Mouse (Mus musculus) hindbrain, embryonic 11.5 days (tissue): ENCODE measurements around the gene Gimap3. TPM values are rescaled to one million over a fixed set of nuclear protein-coding genes. Genes with fewer than 3 reads are reported as not detected.

Experiments
- ATAC-seq: fragments of 200-750 bp; cut with Nextera tagmentation; 2 replicates; pipeline ENCODE4 v1.8.0; 2017; ENCODE audit warnings: mild to moderate bottlenecking, moderate TSS enrichment, moderate library complexity; ENCODE audit not compliant: low FRiP score
- DNase-seq: peaks from one replicate; pipeline ENCODE4 v3.0.0-alpha.2; 2015; ENCODE audit warnings: low spot score
- H3K27ac ChIP-seq: fragments of 300-500 bp; sonication (generic); 2 replicates; pipeline ENCODE4 v1.5.1; 2014; ENCODE audit warnings: mild to moderate bottlenecking, low read depth, low read length
- H3K27me3 ChIP-seq: fragments of 300-500 bp; sonication (generic); 2 replicates; pipeline ENCODE4 v1.6.1; 2014; ENCODE audit warnings: mild to moderate bottlenecking, low read length, moderate library complexity, mixed read lengths; ENCODE audit not compliant: control insufficient read depth, insufficient read depth
- H3K36me3 ChIP-seq: fragments of 300-500 bp; sonication (generic); 2 replicates; pipeline ENCODE4 v1.6.1; 2014; ENCODE audit warnings: mild to moderate bottlenecking, low read length, moderate library complexity, mixed read lengths; ENCODE audit not compliant: control insufficient read depth, insufficient read depth
- H3K4me1 ChIP-seq: fragments of 300-500 bp; sonication (generic); replicated peaks from 2 replicates; pipeline ENCODE4 v1.6.1; 2014; ENCODE audit warnings: low read length, mixed read lengths; ENCODE audit not compliant: control insufficient read depth, insufficient read depth
- H3K4me2 ChIP-seq: fragments of 300-500 bp; sonication (generic); replicated peaks from 2 replicates; pipeline ENCODE4 v1.6.1; 2014; ENCODE audit warnings: mild to moderate bottlenecking, low read depth, low read length
- H3K4me3 ChIP-seq: fragments of 300-500 bp; sonication (generic); 2 replicates; pipeline ENCODE4 v1.5.1; 2014; ENCODE audit warnings: low read depth, low read length
- H3K9ac ChIP-seq: fragments of 300-500 bp; sonication (generic); 2 replicates; pipeline ENCODE4 v1.6.1; 2014; ENCODE audit warnings: low read depth, low read length
- H3K9me3 ChIP-seq: fragments of 300-500 bp; sonication (generic); 2 replicates; pipeline ENCODE4 v1.6.1; 2016; ENCODE audit warnings: low read length; ENCODE audit not compliant: control insufficient read depth
- whole genome bisulfite sequencing: fragments of 180-500 bp; shearing (Covaris S2); extraction: QIAGEN DNeasy Blood & Tissue Kit; methylation state at CpG from one replicate; pipeline ENCODE4 v1.1.7; 2014; 5-methylcytosine and 5-hydroxymethylcytosine counted together
- polyA plus RNA-seq: library from polyadenylated mRNA; unstranded; fragments of >200 nt; fragmentation: Nextera tagmentation; extraction: Ambion mirVana; gene quantifications from 2 replicates; pipeline ENCODE4 v1.2.1, GENCODE M21; 2014

Gene Gimap3
- polyA plus RNA-seq, 1 experiment from 2014 or later = 0.17 TPM

- Histone ChIP-seq H3K9me3 (no peaks in the 10 kb centered on the region), H3K27me3 (peaks cover 9% of the 10 kb centered on the region), H3K4me1 (no peaks in the 10 kb centered on the region; the same call in 1 of the 2 replicates), H3K9ac (no peak overlapping the region), H3K4me3 (no peak overlapping the region), H3K4me2 (no peak overlapping the region), H3K36me3 (no peaks in the 10 kb centered on the region), H3K27ac (no peak overlapping the region)
- DNase-seq (no peak), ATAC-seq (no peak)
- WGBS = 70% methylated on average over 7 of the region's 7 CpGs
These were observed 23.3 kb downstream of the Gimap3 start for GRCm38 (mm10) chr6:48747091-48747966.

GRCm38 (mm10) chr6:48745959-48746889, 24.4 kb downstream of the Gimap3 start, which contains the start of gene Gimap5:
Gene Gimap5 (plus strand): TSS chr6:48746197.
- Histone ChIP-seq H3K27ac (no peak within 1 kb of the TSS), H3K36me3 (no peaks in the 10 kb centered on the region), H3K9me3 (no peaks in the 10 kb centered on the region), H3K9ac (no peak within 1 kb of the TSS), H3K4me1 (no peaks in the 10 kb centered on the region; the same call in 1 of the 2 replicates), H3K27me3 (peaks cover 13% of the 10 kb centered on the region), H3K4me2 (no peak within 1 kb of the TSS), H3K4me3 (no peak within 1 kb of the TSS)
- DNase-seq = peak; percentile 66
- no peak for ATAC-seq
- 47% methylated on average over 16 of the region's 16 CpGs for WGBS

- Histone ChIP-seq H3K27me3 (peaks cover 14% of the 10 kb centered on the region), H3K4me1 (no peaks in the 10 kb centered on the region; the same call in 1 of the 2 replicates), H3K9me3 (no peaks in the 10 kb centered on the region), H3K9ac (no peak overlapping the region), H3K4me3 (no peak overlapping the region), H3K27ac (no peak overlapping the region), H3K4me2 (no peak overlapping the region), H3K36me3 (no peaks in the 10 kb centered on the region)
- DNase-seq (no peak), ATAC-seq (no peak)
- 68% methylated on average over 2 of the region's 2 CpGs for WGBS
These were observed 25.2 kb downstream of the Gimap3 start for GRCm38 (mm10) chr6:48745490-48745889.

GRCm38 (mm10) chr6:48742422-48743351, 28.0 kb downstream of the Gimap3 start:
- Histone ChIP-seq H3K9me3 (no peaks in the 10 kb centered on the region), H3K36me3 (no peaks in the 10 kb centered on the region), H3K9ac (peak overlapping the region; percentile 43), H3K4me2 (peak overlapping the region; percentile 71), H3K27ac (no peak overlapping the region), H3K27me3 (peaks cover 15% of the 10 kb centered on the region), H3K4me3 (peak overlapping the region; percentile 49), H3K4me1 (no peaks in the 10 kb centered on the region; the same call in 1 of the 2 replicates)
- peak; percentile 51; the same call in 1 of the 2 replicates for ATAC-seq
- DNase-seq = peak; percentile 40
- WGBS = 2% methylated on average over 49 of the region's 52 CpGs

GRCm38 (mm10) chr6:48741711-48742206, 28.9 kb downstream of the Gimap3 start:
- Histone ChIP-seq H3K4me1 (no peaks in the 10 kb centered on the region; the same call in 1 of the 2 replicates), H3K4me2 (no peak overlapping the region), H3K36me3 (no peaks in the 10 kb centered on the region), H3K27ac (no peak overlapping the region), H3K27me3 (peaks cover 15% of the 10 kb centered on the region), H3K4me3 (no peak overlapping the region), H3K9me3 (no peaks in the 10 kb centered on the region), H3K9ac (no peak overlapping the region)
- no peak for DNase-seq
- ATAC-seq = no peak
- WGBS = 32% methylated on average over 9 of the region's 9 CpGs

- H3K4me1 ChIP-seq = no peaks in the 10 kb centered on the region; the same call in 1 of the 2 replicates
- H3K27me3 ChIP-seq = peaks cover 15% of the 10 kb centered on the region
- no peak overlapping the region for H3K4me3 ChIP-seq
- no peak for DNase-seq
- no peak overlapping the region for H3K9ac ChIP-seq
- ATAC-seq = no peak
- no peak overlapping the region for H3K27ac ChIP-seq
- H3K9me3 ChIP-seq = no peaks in the 10 kb centered on the region
- WGBS = 36% methylated on average over 3 of the region's 3 CpGs
- no peak overlapping the region for H3K4me2 ChIP-seq
- H3K36me3 ChIP-seq = no peaks in the 10 kb centered on the region
These were observed 29.4 kb downstream of the Gimap3 start for GRCm38 (mm10) chr6:48741273-48741672.

GRCm38 (mm10) chr6:48740501-48741169, 30.0 kb downstream of the Gimap3 start:
- Histone ChIP-seq H3K27ac (no peak overlapping the region), H3K9ac (no peak overlapping the region), H3K4me3 (no peak overlapping the region), H3K9me3 (no peaks in the 10 kb centered on the region), H3K36me3 (no peaks in the 10 kb centered on the region), H3K4me1 (no peaks in the 10 kb centered on the region; the same call in 1 of the 2 replicates), H3K27me3 (peaks cover 15% of the 10 kb centered on the region), H3K4me2 (no peak overlapping the region)
- ATAC-seq (no peak), DNase-seq (no peak)
- WGBS = 69% methylated on average over 3 of the region's 3 CpGs
